Mouse (Mus musculus): ENCODE measurements around the gene Vat1l. TPM values are rescaled to one million over a fixed set of nuclear protein-coding genes. Genes with fewer than 3 reads are reported as not detected.

Vat1l gene
- polyA plus RNA-seq, 1 experiment from 2014 or later = 0.40 TPM

DNA sequence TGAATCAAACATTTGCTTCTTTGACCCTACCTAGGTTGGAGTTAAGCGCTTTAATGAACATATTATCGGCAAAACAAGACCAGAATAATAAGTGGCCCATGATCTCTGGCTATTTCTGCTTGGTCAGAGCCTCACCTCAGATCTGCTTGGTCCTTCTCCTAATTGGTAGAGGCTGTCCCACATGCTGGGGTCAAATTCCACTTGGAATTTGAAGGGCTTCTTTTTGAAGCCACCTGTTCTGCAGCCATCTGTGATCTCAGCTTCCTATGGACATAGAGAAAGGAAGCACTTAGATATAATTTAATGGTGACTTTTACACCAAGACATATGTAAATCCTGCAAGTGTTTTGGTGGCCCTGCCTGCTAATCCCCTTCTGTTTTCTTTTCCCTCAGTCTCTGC lies 16.6 kb downstream of the Vat1l start:
- WGBS = 83% methylated on average over 2 of the region's 2 CpGs
- H3K4me2 ChIP-seq = no peak overlapping the region
- H3K9me3 ChIP-seq (replicated peaks) = no peaks in the 10 kb centered on the region
- H3K9ac ChIP-seq = no peak overlapping the region
- no peak overlapping the region for H3K4me3 ChIP-seq
- H3K4me1 ChIP-seq (replicated peaks) = no peaks in the 10 kb centered on the region
- no peak for ATAC-seq (replicated peaks; ENCODE audit: insufficient number of reproducible peaks, insufficient read depth, low FRiP score, low read depth)
- no peak overlapping the region for H3K27ac ChIP-seq
- H3K27me3 ChIP-seq = no peaks in the 10 kb centered on the region
- H3K36me3 ChIP-seq = no peaks in the 10 kb centered on the region

DNA sequence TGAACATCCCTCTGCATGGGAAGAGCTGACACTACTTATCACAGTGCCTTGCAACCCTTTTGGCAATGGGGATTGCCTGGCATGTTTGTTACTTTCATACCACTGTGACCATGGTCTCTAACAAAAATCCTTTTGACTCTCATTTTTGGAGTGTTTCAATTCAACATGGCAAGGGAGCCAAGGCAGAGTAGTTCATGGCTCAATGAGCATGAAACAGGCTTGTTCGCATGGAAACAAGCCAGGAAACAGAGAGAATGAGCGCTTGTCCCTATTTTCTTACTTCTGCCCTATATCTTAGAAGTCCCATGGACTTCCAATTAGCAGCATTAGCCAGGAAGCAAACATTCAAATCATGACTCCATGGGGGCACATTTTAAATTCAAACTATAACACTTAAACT lies 18.6 kb downstream of the Vat1l start:
- Histone ChIP-seq H3K9ac (no peak overlapping the region), H3K9me3 (replicated peaks) (no peaks in the 10 kb centered on the region), H3K27ac (no peak overlapping the region), H3K27me3 (no peaks in the 10 kb centered on the region), H3K4me3 (no peak overlapping the region), H3K36me3 (no peaks in the 10 kb centered on the region), H3K4me1 (replicated peaks) (no peaks in the 10 kb centered on the region), H3K4me2 (no peak overlapping the region)
- 81% methylated on average over 2 of the region's 2 CpGs for WGBS
- ATAC-seq (replicated peaks; ENCODE audit: insufficient number of reproducible peaks, insufficient read depth, low FRiP score, low read depth) = no peak

DNA sequence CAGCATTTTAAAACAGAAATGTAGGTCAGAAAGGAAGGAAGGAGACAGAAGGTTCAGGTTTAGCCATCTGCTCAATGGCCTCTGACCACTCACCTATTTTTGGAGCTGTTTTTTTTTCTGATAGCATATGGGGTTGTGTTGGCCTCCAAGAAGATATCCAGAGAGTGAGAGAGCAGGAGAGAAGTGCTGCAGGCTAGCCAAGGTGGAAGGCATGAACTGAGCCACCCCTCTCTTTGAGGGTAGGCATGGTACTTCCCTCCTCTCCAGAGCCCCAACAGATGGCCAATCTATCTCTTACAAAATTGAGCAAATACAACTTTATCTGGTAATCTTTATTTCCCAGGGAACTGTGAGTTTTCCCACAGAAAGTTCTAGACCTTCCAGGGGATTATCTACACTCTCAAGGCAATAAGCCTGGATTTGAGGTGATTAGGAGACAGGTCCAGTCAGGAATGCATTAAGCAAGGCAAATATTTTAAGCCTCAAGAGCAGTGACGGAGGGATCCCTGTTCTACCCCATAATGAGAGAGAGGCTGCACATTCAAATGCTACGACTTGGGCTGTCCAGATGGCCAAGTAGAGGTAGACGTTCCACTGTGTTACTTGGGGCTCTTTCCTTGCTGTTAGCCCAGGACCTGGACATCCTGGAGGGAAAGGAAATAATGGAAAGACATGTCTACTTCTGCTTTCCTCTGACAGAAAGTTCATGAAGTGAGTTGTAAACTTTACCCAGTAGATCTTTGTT lies 46.1 kb downstream of the Vat1l start:
- 79% methylated on average over 3 of the region's 3 CpGs for WGBS
- H3K4me2 ChIP-seq = no peak overlapping the region
- no peaks in the 10 kb centered on the region for H3K4me1 ChIP-seq (replicated peaks)
- no peaks in the 10 kb centered on the region for H3K36me3 ChIP-seq
- no peak overlapping the region for H3K27ac ChIP-seq
- ATAC-seq (replicated peaks; ENCODE audit: insufficient number of reproducible peaks, insufficient read depth, low FRiP score, low read depth) = no peak
- H3K27me3 ChIP-seq = no peaks in the 10 kb centered on the region
- H3K4me3 ChIP-seq = no peak overlapping the region
- H3K9ac ChIP-seq = no peak overlapping the region
- no peaks in the 10 kb centered on the region for H3K9me3 ChIP-seq (replicated peaks)

DNA sequence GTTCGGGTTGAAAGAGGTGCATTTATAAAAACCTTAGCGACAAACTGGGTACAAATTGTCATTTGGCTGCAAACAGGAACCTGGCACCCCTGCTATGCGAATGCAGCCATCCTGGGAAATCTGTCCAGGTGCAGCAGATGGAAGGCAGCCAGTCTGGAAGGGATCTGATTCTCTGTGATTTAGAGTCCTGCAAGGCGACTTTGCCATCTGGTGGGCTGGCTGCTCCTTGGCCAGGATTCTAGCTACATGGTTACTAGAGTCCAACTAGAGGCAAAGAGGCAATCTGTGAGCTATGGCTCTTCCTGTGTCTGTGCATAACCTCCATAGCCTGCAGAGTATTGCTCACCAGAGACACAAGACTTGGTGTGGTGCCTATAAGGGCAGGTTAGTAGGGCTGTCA lies 53.3 kb downstream of the Vat1l start:
- H3K27ac ChIP-seq = no peak overlapping the region
- no peak overlapping the region for H3K4me2 ChIP-seq
- no peak overlapping the region for H3K4me3 ChIP-seq
- WGBS = 64% methylated on average over 4 of the region's 4 CpGs
- no peaks in the 10 kb centered on the region for H3K4me1 ChIP-seq (replicated peaks)
- no peaks in the 10 kb centered on the region for H3K9me3 ChIP-seq (replicated peaks)
- no peak for ATAC-seq (replicated peaks; ENCODE audit: insufficient number of reproducible peaks, insufficient read depth, low FRiP score, low read depth)
- H3K27me3 ChIP-seq = no peaks in the 10 kb centered on the region
- H3K9ac ChIP-seq = no peak overlapping the region
- H3K36me3 ChIP-seq = no peaks in the 10 kb centered on the region

DNA sequence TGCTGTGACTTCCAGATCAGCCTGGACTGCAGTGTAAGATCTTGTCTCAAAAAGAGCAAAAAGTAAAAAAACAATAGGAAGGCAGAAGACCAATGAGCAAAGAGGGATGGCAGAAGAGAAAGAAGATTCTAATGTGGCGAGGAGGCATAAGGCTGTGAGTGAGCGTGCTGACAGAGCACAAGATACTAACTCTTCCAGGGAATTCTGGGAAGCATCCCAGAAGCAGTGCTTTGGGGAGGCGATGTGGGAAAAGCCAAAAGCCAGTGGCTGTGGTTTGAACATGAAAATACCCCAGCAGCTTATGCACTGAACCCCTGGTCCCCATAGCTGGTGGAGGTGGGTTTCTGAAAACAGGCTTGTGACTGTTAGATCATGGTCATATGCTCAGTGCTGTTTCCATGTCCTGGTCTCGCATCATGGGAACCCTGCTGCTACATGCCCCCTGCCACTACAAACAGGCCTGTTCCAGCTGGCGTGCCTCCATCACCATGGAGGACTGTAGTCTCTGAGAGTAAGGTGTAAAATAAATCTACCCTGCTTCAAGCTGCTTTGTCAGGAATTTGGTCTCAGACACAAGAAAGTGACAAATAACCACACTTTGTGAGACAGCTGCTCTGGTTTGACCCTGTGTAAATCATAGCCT lies 54.4 kb downstream of the Vat1l start:
- 64% methylated on average over 5 of the region's 5 CpGs for WGBS
- Histone ChIP-seq H3K4me2 (no peak overlapping the region), H3K4me3 (no peak overlapping the region), H3K27ac (no peak overlapping the region), H3K9me3 (replicated peaks) (no peaks in the 10 kb centered on the region), H3K9ac (no peak overlapping the region), H3K27me3 (no peaks in the 10 kb centered on the region), H3K36me3 (no peaks in the 10 kb centered on the region), H3K4me1 (replicated peaks) (no peaks in the 10 kb centered on the region)
- ATAC-seq (replicated peaks; ENCODE audit: insufficient number of reproducible peaks, insufficient read depth, low FRiP score, low read depth) = no peak

DNA sequence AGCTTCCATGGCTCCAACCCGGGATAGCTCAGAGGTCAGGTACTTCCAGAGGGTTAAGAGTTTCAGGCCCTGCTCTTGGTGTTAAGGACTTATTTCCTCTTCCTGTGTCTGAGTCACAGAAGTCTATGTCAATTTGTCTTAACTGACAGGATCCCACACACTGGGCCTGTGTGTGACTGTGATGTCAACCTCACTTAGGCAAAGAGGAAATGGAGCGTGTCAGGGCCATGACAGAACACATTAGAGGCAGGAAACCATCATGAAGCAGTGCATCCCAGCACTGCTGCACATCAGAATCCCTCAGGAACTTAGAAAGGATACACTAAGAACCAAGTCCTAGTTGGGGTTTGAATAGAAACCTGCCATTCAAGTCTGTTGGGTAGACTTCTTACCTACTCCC lies 56.9 kb downstream of the Vat1l start:
- Histone ChIP-seq H3K36me3 (no peaks in the 10 kb centered on the region), H3K27me3 (no peaks in the 10 kb centered on the region), H3K4me2 (no peak overlapping the region), H3K9ac (no peak overlapping the region), H3K4me3 (no peak overlapping the region), H3K27ac (no peak overlapping the region), H3K9me3 (replicated peaks) (no peaks in the 10 kb centered on the region), H3K4me1 (replicated peaks) (no peaks in the 10 kb centered on the region)
- no peak for ATAC-seq (replicated peaks; ENCODE audit: insufficient number of reproducible peaks, insufficient read depth, low FRiP score, low read depth)
- 53% methylated on average over 2 of the region's 2 CpGs for WGBS

- Histone ChIP-seq H3K27ac (no peak overlapping the region), H3K4me2 (no peak overlapping the region), H3K4me1 (replicated peaks) (no peaks in the 10 kb centered on the region), H3K27me3 (no peaks in the 10 kb centered on the region), H3K36me3 (no peaks in the 10 kb centered on the region), H3K9ac (no peak overlapping the region), H3K4me3 (no peak overlapping the region), H3K9me3 (replicated peaks) (no peaks in the 10 kb centered on the region)
- no peak for ATAC-seq (replicated peaks; ENCODE audit: insufficient number of reproducible peaks, insufficient read depth, low FRiP score, low read depth)
- WGBS = 59% methylated on average over 8 of the region's 8 CpGs
These were observed 69.1 kb downstream of the Vat1l start for GRCm38 (mm10) chr8:114274558-114274957.

DNA sequence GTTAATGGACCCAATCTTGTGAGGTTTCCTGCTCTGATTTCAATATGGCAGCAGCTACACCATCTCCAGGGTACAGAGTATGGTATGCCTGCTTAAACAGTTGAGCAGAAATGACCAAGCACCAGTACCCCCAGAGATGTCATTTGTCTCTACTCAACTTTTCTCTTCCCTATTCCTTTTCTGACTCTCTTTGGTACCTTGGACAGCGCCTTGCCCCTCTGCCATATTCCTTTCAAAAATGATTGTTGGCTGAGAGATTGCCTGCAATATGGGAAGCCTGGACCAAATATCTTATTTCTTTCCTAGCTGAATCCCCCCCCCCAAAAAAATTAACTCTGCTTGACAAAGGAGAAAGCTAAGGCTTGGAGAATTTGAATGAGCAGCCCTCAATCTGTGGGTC lies 75.7 kb downstream of the Vat1l start:
- H3K27ac ChIP-seq = no peak overlapping the region
- no peaks in the 10 kb centered on the region for H3K9me3 ChIP-seq (replicated peaks)
- H3K4me2 ChIP-seq = no peak overlapping the region
- 65% methylated on average over 1 of the region's 1 CpGs for WGBS
- H3K4me1 ChIP-seq (replicated peaks) = no peaks in the 10 kb centered on the region
- no peaks in the 10 kb centered on the region for H3K36me3 ChIP-seq
- ATAC-seq (replicated peaks; ENCODE audit: insufficient number of reproducible peaks, insufficient read depth, low FRiP score, low read depth) = no peak
- no peak overlapping the region for H3K4me3 ChIP-seq
- H3K27me3 ChIP-seq = no peaks in the 10 kb centered on the region
- H3K9ac ChIP-seq = no peak overlapping the region

- no peaks in the 10 kb centered on the region for H3K9me3 ChIP-seq (replicated peaks)
- no peak overlapping the region for H3K4me2 ChIP-seq
- WGBS = 72% methylated on average over 11 of the region's 11 CpGs
- H3K4me3 ChIP-seq = no peak overlapping the region
- no peak overlapping the region for H3K27ac ChIP-seq
- H3K9ac ChIP-seq = no peak overlapping the region
- H3K4me1 ChIP-seq (replicated peaks) = no peaks in the 10 kb centered on the region
- no peaks in the 10 kb centered on the region for H3K27me3 ChIP-seq
- ATAC-seq (replicated peaks; ENCODE audit: insufficient number of reproducible peaks, insufficient read depth, low FRiP score, low read depth) = no peak
- H3K36me3 ChIP-seq = no peaks in the 10 kb centered on the region
These were observed 89.7 kb downstream of the Vat1l start for GRCm38 (mm10) chr8:114294889-114295748.

DNA sequence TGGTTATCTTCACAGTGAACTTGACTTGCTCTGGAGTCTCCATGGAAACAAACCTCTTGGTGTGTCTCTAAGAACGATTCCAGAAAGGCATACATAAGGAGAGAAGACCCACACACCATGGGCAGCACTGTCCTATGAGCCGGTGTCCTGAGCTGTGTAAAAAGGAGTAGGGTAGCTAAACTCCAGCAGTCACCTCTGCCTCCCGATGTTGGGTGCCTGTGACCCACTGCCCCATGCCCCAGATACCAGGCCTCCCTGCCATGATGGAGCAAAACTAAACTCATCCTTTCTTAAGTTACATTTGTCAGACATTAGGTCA lies 90.3 kb downstream of the Vat1l start:
- no peak overlapping the region for H3K9ac ChIP-seq
- H3K27ac ChIP-seq = no peak overlapping the region
- no peak for ATAC-seq (replicated peaks; ENCODE audit: insufficient number of reproducible peaks, insufficient read depth, low FRiP score, low read depth)
- no peaks in the 10 kb centered on the region for H3K4me1 ChIP-seq (replicated peaks)
- no peaks in the 10 kb centered on the region for H3K27me3 ChIP-seq
- WGBS = 67% methylated on average over 3 of the region's 3 CpGs
- no peak overlapping the region for H3K4me3 ChIP-seq
- no peaks in the 10 kb centered on the region for H3K36me3 ChIP-seq
- no peak overlapping the region for H3K4me2 ChIP-seq
- no peaks in the 10 kb centered on the region for H3K9me3 ChIP-seq (replicated peaks)

GRCm38 (mm10) chr8:114298253-114298652 lies 92.8 kb downstream of the Vat1l start:
- H3K4me2 ChIP-seq = no peak overlapping the region
- no peaks in the 10 kb centered on the region for H3K4me1 ChIP-seq (replicated peaks)
- H3K27ac ChIP-seq = no peak overlapping the region
- H3K27me3 ChIP-seq = no peaks in the 10 kb centered on the region
- ATAC-seq (replicated peaks; ENCODE audit: insufficient number of reproducible peaks, insufficient read depth, low FRiP score, low read depth) = no peak
- no peaks in the 10 kb centered on the region for H3K36me3 ChIP-seq
- no peaks in the 10 kb centered on the region for H3K9me3 ChIP-seq (replicated peaks)
- H3K9ac ChIP-seq = no peak overlapping the region
- WGBS = 54% methylated on average over 2 of the region's 2 CpGs
- no peak overlapping the region for H3K4me3 ChIP-seq
